Mouse (Mus musculus) erythroblast, embryonic 14.5 days (primary cell): Measurements from ENCODE around the gene Hist1h2ab.

Experiments used
- GATA1 ChIP-seq: IDR thresholded peaks from 2 replicates; pipeline ENCODE4 v1.6.1; 2012; ENCODE audit warnings: low read length, inconsistent platforms, mixed read lengths
- TAL1 ChIP-seq: IDR thresholded peaks from 3 replicates; pipeline ENCODE4 v1.6.1; 2012; ENCODE audit warnings: low read length, inconsistent platforms, mixed read lengths

GRCm38 (mm10) chr13:23760972-23761864 lies 10.3 kb downstream of the Hist1h2ab start, which contains the start of gene Hist1h4a:
- peak; percentile 81 for TF ChIP-seq GATA1
- TF ChIP-seq TAL1 = no peak
